Mouse (Mus musculus) frontal cortex, postnatal 25 days (tissue): ENCODE data around the gene Cdkn1b.

Source experiments
- DNase-seq, 2 experiments: peaks; one replicate each; pipeline ENCODE4 v3.0.0; 2022; ENCODE audit warnings: low spot score in 2 of 2

Gene Cdkn1b

DNA sequence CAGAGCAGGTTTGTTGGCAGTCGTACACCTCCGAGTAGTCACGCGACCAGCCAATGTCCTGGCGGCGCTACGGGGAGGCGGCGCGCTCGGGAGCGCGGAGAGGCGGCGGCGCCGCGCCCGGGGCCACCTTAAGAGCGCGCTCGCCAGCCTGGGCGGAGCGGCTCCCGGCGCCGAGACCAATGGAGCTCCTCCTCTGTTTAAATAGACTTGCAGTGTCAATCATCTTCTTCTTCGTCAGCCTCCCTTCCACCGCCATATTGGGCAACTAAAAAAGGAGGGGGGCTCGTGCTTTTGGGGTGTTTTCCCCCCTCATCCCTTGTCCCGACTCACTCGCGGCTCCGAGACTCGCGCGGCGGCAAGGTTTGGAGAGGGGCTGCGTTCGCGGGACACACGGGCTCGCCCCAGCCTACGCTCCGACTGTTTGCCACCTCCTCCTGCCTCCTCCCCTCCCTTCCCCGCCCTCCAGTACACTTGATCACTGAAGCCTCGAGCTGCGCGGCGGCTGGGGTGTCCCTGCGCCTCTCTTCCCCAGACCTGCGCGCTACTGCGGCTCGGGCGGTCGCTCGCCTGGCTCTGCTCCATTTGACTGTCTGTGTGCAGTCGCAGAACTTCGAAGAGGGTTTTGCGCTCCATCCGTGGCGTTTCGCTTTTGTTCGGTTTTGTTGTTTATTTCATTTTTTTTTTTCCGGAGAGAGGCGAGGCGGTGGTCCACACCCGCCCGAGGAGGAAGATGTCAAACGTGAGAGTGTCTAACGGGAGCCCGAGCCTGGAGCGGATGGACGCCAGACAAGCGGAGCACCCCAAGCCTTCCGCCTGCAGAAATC is at the start of gene Cdkn1b:
Gene Cdkn1b (plus strand): TSS at position 212 of the 824 bp plus-strand sequence.
- peak; percentile 77 for DNase-seq

- DNase-seq, result no peak
These were observed 49.3 kb upstream of the Cdkn1b start for GRCm38 (mm10) chr6:134870887-134871286.

DNA sequence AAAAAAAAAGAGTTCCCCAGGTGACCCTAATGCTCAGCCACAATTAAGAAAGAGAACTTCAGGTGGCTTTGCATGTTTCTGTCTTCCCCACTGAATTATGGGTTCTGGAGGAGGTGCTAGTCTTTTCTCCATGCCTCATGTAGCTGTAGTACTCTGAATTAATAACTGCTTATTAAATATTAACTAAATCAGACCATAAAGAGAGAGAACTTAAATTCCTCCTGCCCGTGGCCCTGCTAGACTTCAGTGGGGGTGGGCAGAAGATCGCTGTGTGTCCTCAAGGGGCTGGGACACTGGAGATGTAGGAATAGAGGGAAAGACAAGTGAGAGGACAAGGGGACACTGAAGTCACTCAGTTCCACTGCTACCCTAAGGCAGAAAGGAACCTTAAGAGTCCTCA is 48.0 kb upstream of the Cdkn1b start:
- no peak for DNase-seq

DNA sequence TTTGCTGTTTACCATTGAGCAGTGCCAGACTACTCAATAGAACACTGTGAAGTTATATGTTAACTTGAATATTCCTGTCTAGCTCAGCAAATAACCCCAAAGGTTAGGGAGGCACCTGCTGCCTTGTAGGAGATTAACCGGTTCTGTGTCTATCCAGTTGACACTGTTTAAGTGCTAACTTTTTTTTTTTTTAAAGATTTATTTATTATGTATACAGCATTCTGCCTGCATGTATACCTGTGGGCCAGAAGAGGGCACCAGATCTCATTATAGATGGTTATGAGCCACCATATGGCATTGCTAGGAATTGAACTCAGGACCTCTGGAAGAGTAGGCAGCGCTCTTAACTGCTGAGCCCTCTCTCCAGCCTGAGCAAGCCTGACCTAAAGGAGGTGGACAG is 47.2 kb upstream of the Cdkn1b start:
- no peak for DNase-seq

GRCm38 (mm10) chr6:134876795-134877194 is 43.4 kb upstream of the Cdkn1b start:
- DNase-seq, result no peak

- no peak for DNase-seq
These were observed 42.9 kb upstream of the Cdkn1b start for GRCm38 (mm10) chr6:134877276-134877675.

DNA sequence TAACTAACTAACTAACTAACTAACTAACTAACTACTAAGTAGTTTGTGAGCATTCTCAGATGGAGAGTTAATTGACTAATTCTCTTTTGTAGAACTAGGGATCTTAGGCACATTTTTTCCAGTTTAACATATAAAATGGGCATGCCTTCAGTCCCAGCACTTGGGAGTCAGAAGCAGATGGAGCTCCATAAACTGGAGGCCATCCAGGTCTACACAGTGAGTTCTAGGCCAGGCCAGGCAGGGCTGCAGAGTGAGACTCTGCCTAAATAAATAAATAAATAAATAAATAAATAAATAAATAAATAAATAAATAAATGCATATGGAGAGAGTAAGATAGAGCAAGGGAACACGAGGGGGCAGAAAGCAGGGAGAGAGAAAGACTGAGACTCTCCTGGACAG is 42.3 kb upstream of the Cdkn1b start:
- DNase-seq, result no peak

DNA sequence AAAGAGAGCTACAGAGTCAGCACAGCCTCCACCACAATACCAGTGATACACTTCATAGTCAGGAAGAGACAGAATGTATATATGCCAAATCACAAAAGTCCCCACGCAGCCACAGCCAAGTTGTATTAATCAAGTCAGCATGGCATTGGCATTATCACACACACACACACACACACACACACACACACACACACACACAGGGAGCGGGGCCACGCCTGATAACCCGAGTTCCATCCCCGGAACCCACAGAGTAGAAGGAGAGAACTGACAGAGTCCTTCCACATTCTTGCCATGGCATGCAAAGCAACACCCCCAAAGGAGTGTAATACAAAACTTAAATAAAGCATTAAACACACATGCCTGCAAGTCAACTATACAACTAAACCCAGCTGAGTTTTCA is 40.6 kb upstream of the Cdkn1b start:
- no peak for DNase-seq

GRCm38 (mm10) chr6:134880046-134880445 is 40.2 kb upstream of the Cdkn1b start:
- no peak for DNase-seq

DNA sequence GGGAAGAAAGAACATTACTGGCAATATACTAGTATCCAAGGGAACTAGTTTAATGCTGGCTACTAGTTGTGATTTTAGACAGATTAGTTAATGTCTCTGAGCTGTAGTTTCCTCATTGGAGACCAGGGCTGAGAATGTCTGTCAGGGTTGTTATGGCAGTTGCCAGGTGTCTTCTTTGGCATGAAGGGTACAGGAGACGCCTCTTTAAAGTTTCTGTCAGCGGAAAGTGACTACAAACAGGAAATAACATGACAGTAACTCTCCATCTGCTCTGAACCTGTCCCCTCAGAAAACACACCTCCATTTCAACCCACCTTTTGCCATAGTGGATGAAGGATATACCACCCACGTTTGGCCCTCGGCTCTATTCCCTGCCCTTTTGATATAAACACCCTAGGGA is 36.5 kb upstream of the Cdkn1b start:
- DNase-seq, result no peak

GRCm38 (mm10) chr6:134885515-134885914 is 34.7 kb upstream of the Cdkn1b start:
- DNase-seq, result no peak

- no peak for DNase-seq
These were observed 33.7 kb upstream of the Cdkn1b start for GRCm38 (mm10) chr6:134886475-134886874.

DNA sequence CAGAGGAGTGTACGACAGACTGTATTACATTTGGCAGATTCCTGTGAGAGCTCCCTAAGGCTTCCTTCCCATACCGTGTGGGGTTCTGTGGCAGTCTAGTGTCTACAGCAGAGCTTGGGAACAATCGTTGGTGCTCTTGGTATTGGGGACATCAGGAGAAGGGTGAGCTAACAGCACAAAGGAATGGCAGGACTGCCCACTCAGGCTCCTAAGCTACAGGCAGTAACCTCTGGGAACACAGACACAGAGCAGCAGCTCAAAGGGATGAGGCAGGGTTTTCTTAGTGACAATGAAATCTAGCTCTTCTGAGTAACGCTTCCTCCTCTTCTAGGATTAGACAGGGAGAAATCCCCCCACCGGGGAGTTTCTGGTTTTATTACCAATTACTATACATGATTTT is 33.2 kb upstream of the Cdkn1b start:
- DNase-seq, result peak in 1 of 2 experiments; percentile 18

- peak; percentile 55 to 73 for DNase-seq
These were observed 32.3 kb upstream of the Cdkn1b start for GRCm38 (mm10) chr6:134887711-134888449.

GRCm38 (mm10) chr6:134888563-134889017 is 31.6 kb upstream of the Cdkn1b start:
- peak; percentile 17 to 47 for DNase-seq

- DNase-seq, result no peak
These were observed 30.4 kb upstream of the Cdkn1b start for GRCm38 (mm10) chr6:134889763-134890162.

GRCm38 (mm10) chr6:134890436-134890835 is 29.8 kb upstream of the Cdkn1b start:
- no peak for DNase-seq

GRCm38 (mm10) chr6:134896570-134897436 is 23.4 kb upstream of the Cdkn1b start:
- no peak for DNase-seq

- DNase-seq, result peak; percentile 94 to 95
These were observed 22.6 kb upstream of the Cdkn1b start for GRCm38 (mm10) chr6:134897443-134898094.

GRCm38 (mm10) chr6:134898095-134898965 is 21.9 kb upstream of the Cdkn1b start, which contains the start of gene Gpr19:
TSS of gene Gpr19 (minus strand) at chr6:134898578.
- DNase-seq, result peak; percentile 72 to 73
